Comparison of ENCODE assay signal across 8 mouse cellular contexts in the genomic region with DNA sequence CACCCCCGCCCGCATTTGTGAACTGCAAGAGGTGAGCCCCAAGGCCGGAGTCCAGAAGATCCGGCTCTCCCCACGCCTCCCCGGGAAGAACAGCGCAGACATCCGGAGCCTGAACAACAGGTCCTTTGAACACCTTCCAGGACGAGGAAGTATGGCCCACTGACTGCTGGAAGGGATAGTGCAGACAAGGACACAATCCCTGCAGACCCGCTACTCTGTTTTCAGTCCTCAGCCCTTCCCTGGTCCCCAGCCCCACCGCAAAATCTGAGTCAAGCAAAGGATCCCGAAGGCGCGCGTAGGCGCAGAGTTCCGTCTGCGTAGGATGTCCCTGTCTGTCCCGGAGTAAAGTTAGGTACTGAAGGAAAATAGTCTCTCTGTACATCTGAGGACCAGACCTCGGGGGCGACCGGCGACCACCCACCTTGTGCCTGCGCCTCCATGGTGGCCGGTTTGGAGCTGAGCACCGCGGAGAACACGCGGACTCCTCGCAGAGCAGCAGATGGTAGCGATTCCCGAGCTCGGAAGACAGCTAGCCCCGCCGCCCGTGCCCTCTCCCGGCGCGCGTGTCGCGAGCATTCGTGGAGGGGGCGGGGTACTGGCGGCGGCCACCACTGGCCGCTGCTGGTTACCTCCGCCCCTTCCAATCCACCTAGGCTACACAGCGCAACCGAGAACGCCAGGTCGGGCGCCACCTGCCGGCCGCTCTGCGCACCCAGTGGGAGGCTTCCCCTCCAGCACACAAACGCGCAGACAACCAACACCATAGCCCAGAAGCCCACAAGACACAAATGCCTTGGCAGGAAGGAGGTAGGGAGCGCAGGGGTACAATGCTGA. TPM values are rescaled to one million over a fixed set of nuclear protein-coding genes. Genes with fewer than 3 reads are reported as not detected.
DNase-seq lines count a peak whose midpoint lies in the region; ATAC-seq lines count a peak whose summit lies in the region.

Gene Tpd52l1 (minus strand): TSS at position 668 of the 834 bp plus-strand sequence.

- intact Hi-C loops in left cerebral cortex, postnatal 10 days (cut with DNase I) = loop anchor here (5.0 kb wide), 3 partner anchors 133 to 618 kb away; partner anchors contain the start of genes Hddc2 and Hey2

- peak within 1 kb of the TSS; percentile 55 for H3K9ac ChIP-seq in intestine, embryonic 15.5 days

- WGBS in intestine, embryonic 15.5 days = 2% methylated on average over 59 of the region's 59 CpGs

- H3K4me1 ChIP-seq in intestine, embryonic 15.5 days (replicated peaks) = no peaks in the 10 kb centered on the region

- no peaks in the 10 kb centered on the region for H3K36me3 ChIP-seq in intestine, embryonic 15.5 days

- H3K4me3 ChIP-seq in intestine, embryonic 15.5 days (replicated peaks) = peak within 1 kb of the TSS; percentile 64

- H3K27ac ChIP-seq in intestine, embryonic 15.5 days = no peak within 1 kb of the TSS

- ATAC-seq in intestine, embryonic 15.5 days = peak; percentile 99
- peak; percentile 98 for ATAC-seq in megakaryocyte progenitor cell, adult 5-6 weeks (replicated peaks; ENCODE audit: poor library complexity)

- no peaks in the 10 kb centered on the region for H3K27me3 ChIP-seq in intestine, embryonic 15.5 days (replicated peaks)

- peak; percentile 96 for DNase-seq in adrenal gland, postnatal 14 days
- DNase-seq in embryo, embryonic 11 days = peak; percentile 92
- peak; percentile 82 for DNase-seq in gastrocnemius, postnatal 4 days (ENCODE audit: low spot score in 2 of 2)
- peak; percentile 75 to 93 for DNase-seq in left cerebral cortex, postnatal 10 days (ENCODE audit: extremely low spot score in 1 of 2, low spot score in 2 of 2)
- peak; percentile 83 for DNase-seq in right cerebral cortex, postnatal 25 days
- no peak for DNase-seq in T-cell, adult 2 months (ENCODE audit: low spot score)

- H3K9me3 ChIP-seq in intestine, embryonic 15.5 days = no peaks in the 10 kb centered on the region

- H3K4me2 ChIP-seq in intestine, embryonic 15.5 days (replicated peaks) = peak within 1 kb of the TSS; percentile 85

RNA-seq across cellular contexts. Expression of gene Tpd52l1, which starts in this region (rescaled TPM):
- 27.2 and 29.6 TPM in 2 replicates for total RNA-seq in adrenal gland, postnatal 14 days (2021)
- total RNA-seq in gastrocnemius, postnatal 4 days (2021) = 10 to 100 TPM; 28.3 to 35.8 TPM
- polyA plus RNA-seq in intestine, embryonic 15.5 days (2015; fragmentation: Nextera tagmentation; extraction: Ambion mirVana) = 16.3 and 16.5 TPM in 2 replicates
- total RNA-seq in left cerebral cortex, postnatal 10 days (2021) = 10 to 100 TPM; 16.4 to 17.0 TPM
- total RNA-seq in megakaryocyte progenitor cell, adult 5-6 weeks (2015) = 0.12 and 0.25 TPM in 2 replicates
- 0.61 TPM in 1 of 2 replicates, not detected in the other for total RNA-seq in megakaryocyte progenitor cell, adult 5-6 weeks (2017)

Comparison
In these comparisons a context has a peak if more than half of its experiments do, and no peak if none do; other contexts are left out.
1. RNA of gene Tpd52l1 (total RNA-seq): 28.3 to 35.8 TPM in gastrocnemius, postnatal 4 days, 27.2 to 29.6 TPM in adrenal gland, postnatal 14 days and 16.4 to 17.0 TPM in left cerebral cortex, postnatal 10 days; 0.12 to 0.61 TPM in megakaryocyte progenitor cell, adult 5-6 weeks; every median in the first group is over 10 times any median in the second.
2. Peak in ATAC-seq in megakaryocyte progenitor cell, adult 5-6 weeks; RNA of the gene not detected or under 1 TPM.